Mouse (Mus musculus) megakaryocyte, embryonic 14.5 days (primary cell): ENCODE data around the gene Olfr362. TPM values are rescaled to one million over a fixed set of nuclear protein-coding genes. Genes with fewer than 3 reads are reported as not detected.
"Not testable (repeated sequence)": the region's sequence is repeated elsewhere in the genome, so short reads cannot be mapped to it uniquely, and the experiment has no call there.

ENCODE experiments used
- H3K27me3 ChIP-seq: replicated peaks from 2 replicates; pipeline ENCODE3; 2012; ENCODE audit warnings: inconsistent platforms
- H3K36me3 ChIP-seq: replicated peaks from 2 replicates; pipeline ENCODE3; 2012; ENCODE audit warnings: low read length, inconsistent platforms, mixed read lengths
- H3K4me1 ChIP-seq: 2 replicates; pipeline ENCODE4 v1.6.1; 2012; ENCODE audit warnings: inconsistent platforms
- H3K4me3 ChIP-seq: replicated peaks from 2 replicates; pipeline ENCODE3; 2012; ENCODE audit warnings: moderate library complexity, mild to moderate bottlenecking, inconsistent platforms
- H3K9me3 ChIP-seq: 2 replicates; pipeline ENCODE4 v1.6.1; 2012; ENCODE audit warnings: inconsistent platforms
- FLI1 ChIP-seq: IDR thresholded peaks from 2 replicates; pipeline ENCODE4 v1.6.1; 2012; ENCODE audit warnings: low read length, inconsistent platforms, mixed read lengths
- GATA1 ChIP-seq: IDR thresholded peaks from 3 replicates; pipeline ENCODE4 v1.6.1; 2012; ENCODE audit warnings: mixed read lengths, low read length, inconsistent platforms, borderline replicate concordance
- polyA plus RNA-seq: library from polyadenylated mRNA; stranded (reverse); fragments of >175 nt; gene quantifications from 2 replicates; pipeline ENCODE4 v1.2.3, GENCODE M21; 2012; ENCODE audit warnings: low replicate concordance; ENCODE audit not compliant: insufficient read depth

The Olfr362 gene
- not detected in 2 replicates for polyA plus RNA-seq

GRCm38 (mm10) chr2:37117810-37118209 is at the start of gene Olfr362:
Olfr362 (minus strand) TSS chr2:37117910.
- no peaks in the 10 kb centered on the region for H3K4me1 ChIP-seq
- no peaks in the 10 kb centered on the region for H3K9me3 ChIP-seq
- no peak within 1 kb of the TSS for H3K4me3 ChIP-seq
- no peaks in the 10 kb centered on the region for H3K27me3 ChIP-seq
- H3K36me3 ChIP-seq = no peaks in the 10 kb centered on the region
- TF ChIP-seq FLI1 (no peak), GATA1 (no peak)

- Histone ChIP-seq H3K4me3 (no peak within 1 kb of the TSS), H3K36me3 (no peaks in the 10 kb centered on the region), H3K9me3 (no peaks in the 10 kb centered on the region), H3K4me1 (no peaks in the 10 kb centered on the region), H3K27me3 (no peaks in the 10 kb centered on the region)
- TF ChIP-seq FLI1 (no peak), GATA1 (no peak)
Measured at GRCm38 (mm10) chr2:37139022-37139421, 21.3 kb upstream of the Olfr362 start, which contains the start of gene Olfr364-ps1. Olfr364-ps1 (plus strand) TSS chr2:37139322.

DNA sequence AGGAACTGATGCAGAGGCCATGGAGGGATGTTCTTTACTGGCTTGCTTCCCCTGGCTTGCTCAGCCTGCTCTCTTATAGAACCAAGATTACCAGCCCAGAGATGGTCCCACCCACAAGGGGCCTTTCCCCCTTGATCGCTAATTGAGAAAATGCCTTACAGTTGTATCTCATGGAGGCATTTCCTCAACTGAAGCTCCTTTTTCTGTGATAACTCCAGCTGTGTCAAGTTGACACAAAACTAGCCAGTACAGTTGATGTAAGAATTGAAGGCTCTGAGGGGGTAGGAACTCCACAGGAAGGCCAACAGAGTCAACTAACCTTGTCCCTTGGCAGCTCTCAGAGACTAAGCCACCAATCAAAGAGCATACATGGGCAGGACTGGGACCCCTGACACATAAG is 28.5 kb downstream of the Olfr362 start, which contains the start of gene Olfr361:
TSS of gene Olfr361 (minus strand) at position 101 of the 400 bp plus-strand sequence.
- not testable (repeated sequence) for H3K9me3 ChIP-seq, H3K36me3 ChIP-seq, H3K27me3 ChIP-seq, H3K4me1 ChIP-seq, H3K4me3 ChIP-seq

DNA sequence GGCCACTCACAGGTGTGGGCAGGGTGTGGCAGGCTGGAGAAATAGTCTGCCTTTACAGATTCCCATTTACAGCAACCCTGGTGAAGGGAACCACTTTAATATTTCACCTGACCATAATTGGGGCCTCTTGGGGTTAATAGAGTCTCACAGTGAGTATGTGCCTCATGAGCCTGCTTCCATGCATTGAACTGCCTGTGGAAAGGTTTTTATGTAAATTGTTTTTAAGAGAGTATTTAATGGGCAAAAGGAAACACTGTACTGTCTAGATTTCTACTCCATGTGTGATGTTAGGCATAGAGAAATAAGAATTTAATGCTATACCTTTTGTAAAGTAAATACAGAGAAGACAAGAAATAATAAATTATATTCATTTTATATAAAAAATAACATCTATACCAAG is 52.3 kb downstream of the Olfr362 start, which contains the start of gene Olfr360:
TSS of gene Olfr360 (plus strand) at position 301 of the 400 bp plus-strand sequence.
- H3K27me3 ChIP-seq = no peaks in the 10 kb centered on the region
- H3K9me3 ChIP-seq = no peaks in the 10 kb centered on the region
- H3K4me3 ChIP-seq = no peak within 1 kb of the TSS
- no peaks in the 10 kb centered on the region for H3K36me3 ChIP-seq
- no peak for TF ChIP-seq GATA1
- H3K4me1 ChIP-seq = no peaks in the 10 kb centered on the region

Other genes with a start within 250 kb of the Olfr362 start
- not detected in 2 replicates for gene Olfr352, start 249.4 kb downstream of the Olfr362 start, polyA plus RNA-seq
- not detected in 2 replicates for gene Olfr353, start 225.0 kb downstream of the Olfr362 start, polyA plus RNA-seq
- not detected in 2 replicates for gene Olfr354, start 212.2 kb downstream of the Olfr362 start, polyA plus RNA-seq
- gene Olfr355, start 189.0 kb downstream of the Olfr362 start, polyA plus RNA-seq = not detected in 2 replicates
- not detected in 2 replicates for gene Olfr356, start 180.8 kb downstream of the Olfr362 start, polyA plus RNA-seq
- gene Olfr357, start 124.1 kb downstream of the Olfr362 start, polyA plus RNA-seq = not detected in 2 replicates
- not detected in 2 replicates for gene Olfr358, start 108.6 kb downstream of the Olfr362 start, polyA plus RNA-seq
- not detected in 2 replicates for gene Olfr360, start 52.2 kb downstream of the Olfr362 start, polyA plus RNA-seq
- gene Olfr361, start 28.6 kb downstream of the Olfr362 start, polyA plus RNA-seq = not detected in 2 replicates
- not detected in 2 replicates for gene Olfr364-ps1, start 21.4 kb upstream of the Olfr362 start, polyA plus RNA-seq
- gene Olfr365, start 70.3 kb upstream of the Olfr362 start, polyA plus RNA-seq = not detected in 2 replicates
- gene Olfr366, start 93.7 kb upstream of the Olfr362 start, polyA plus RNA-seq = not detected in 2 replicates
- not detected in 2 replicates for gene Olfr368, start 208.6 kb upstream of the Olfr362 start, polyA plus RNA-seq
- 12.0 TPM in 1 of 2 replicates, not detected in the other for gene Pdcl, start 241.4 kb upstream of the Olfr362 start, polyA plus RNA-seq